Mouse (Mus musculus): ENCODE data around the gene Alox5ap. TPM values are rescaled to one million over a fixed set of nuclear protein-coding genes. Genes with fewer than 3 reads are reported as not detected.

Alox5ap gene
- polyA plus RNA-seq, 1 experiment from 2014 or later: 6.3 TPM

- no peak overlapping the region for H3K27ac ChIP-seq (ENCODE audit: low read depth, low read length)
- H3K4me2 ChIP-seq: no peak overlapping the region
- H3K4me1 ChIP-seq (ENCODE audit: control insufficient read depth, insufficient read depth, low read length): no peaks in the 10 kb centered on the region
- WGBS: 87% methylated on average over 7 of the region's 7 CpGs
- ATAC-seq (ENCODE audit: low FRiP score) (no peak), DNase-seq (ENCODE audit: low spot score, missing footprints) (no peak)
- H3K36me3 ChIP-seq (ENCODE audit: control insufficient read depth, insufficient read depth, low read length): no peaks in the 10 kb centered on the region
- no peaks in the 10 kb centered on the region for H3K27me3 ChIP-seq (ENCODE audit: control insufficient read depth, insufficient read depth, low read length)
- H3K9me3 ChIP-seq (ENCODE audit: control insufficient read depth, low read length): no peaks in the 10 kb centered on the region
- H3K4me3 ChIP-seq (ENCODE audit: low read depth, low read length): no peak overlapping the region
- no peak overlapping the region for H3K9ac ChIP-seq (ENCODE audit: low read length)
Observed at GRCm38 (mm10) chr5:149235002-149235401, 29.6 kb upstream of the Alox5ap start.

- Histone ChIP-seq H3K9me3 (ENCODE audit: control insufficient read depth, low read length) (no peaks in the 10 kb centered on the region), H3K4me2 (no peak overlapping the region), H3K9ac (ENCODE audit: low read length) (no peak overlapping the region), H3K36me3 (ENCODE audit: control insufficient read depth, insufficient read depth, low read length) (no peaks in the 10 kb centered on the region), H3K4me1 (ENCODE audit: control insufficient read depth, insufficient read depth, low read length) (no peaks in the 10 kb centered on the region), H3K27ac (ENCODE audit: low read depth, low read length) (no peak overlapping the region), H3K27me3 (ENCODE audit: control insufficient read depth, insufficient read depth, low read length) (no peaks in the 10 kb centered on the region), H3K4me3 (ENCODE audit: low read depth, low read length) (no peak overlapping the region)
- DNase-seq (ENCODE audit: low spot score, missing footprints): peak; percentile 72
- no peak for ATAC-seq (ENCODE audit: low FRiP score)
- WGBS: 90% methylated on average over 24 of the region's 24 CpGs
Observed at GRCm38 (mm10) chr5:149237221-149237950, 27.2 kb upstream of the Alox5ap start.

- Histone ChIP-seq H3K4me1 (ENCODE audit: control insufficient read depth, insufficient read depth, low read length) (0 out of 2 replicates have a peak, but pooled peaks cover 4% of the 10 kb centered on the region), H3K27ac (ENCODE audit: low read depth, low read length) (no peak overlapping the region), H3K9me3 (ENCODE audit: control insufficient read depth, low read length) (no peaks in the 10 kb centered on the region), H3K36me3 (ENCODE audit: control insufficient read depth, insufficient read depth, low read length) (no peaks in the 10 kb centered on the region), H3K4me2 (no peak overlapping the region), H3K4me3 (ENCODE audit: low read depth, low read length) (no peak overlapping the region), H3K27me3 (ENCODE audit: control insufficient read depth, insufficient read depth, low read length) (no peaks in the 10 kb centered on the region), H3K9ac (ENCODE audit: low read length) (no peak overlapping the region)
- WGBS: 92% methylated on average over 5 of the region's 5 CpGs
- DNase-seq (ENCODE audit: low spot score, missing footprints): peak; percentile 65
- ATAC-seq (ENCODE audit: low FRiP score): no peak
Observed at GRCm38 (mm10) chr5:149242467-149242866, 22.1 kb upstream of the Alox5ap start.

GRCm38 (mm10) chr5:149243053-149243452, 21.5 kb upstream of the Alox5ap start:
- H3K27me3 ChIP-seq (ENCODE audit: control insufficient read depth, insufficient read depth, low read length): no peaks in the 10 kb centered on the region
- no peaks in the 10 kb centered on the region for H3K36me3 ChIP-seq (ENCODE audit: control insufficient read depth, insufficient read depth, low read length)
- no peak overlapping the region for H3K9ac ChIP-seq (ENCODE audit: low read length)
- H3K4me1 ChIP-seq (ENCODE audit: control insufficient read depth, insufficient read depth, low read length): 0 out of 2 replicates have a peak, but pooled peaks cover 4% of the 10 kb centered on the region
- no peak overlapping the region for H3K27ac ChIP-seq (ENCODE audit: low read depth, low read length)
- H3K9me3 ChIP-seq (ENCODE audit: control insufficient read depth, low read length): no peaks in the 10 kb centered on the region
- ATAC-seq (ENCODE audit: low FRiP score) (no peak), DNase-seq (ENCODE audit: low spot score, missing footprints) (peak; percentile 12)
- 29% methylated on average over 5 of the region's 5 CpGs for WGBS
- no peak overlapping the region for H3K4me3 ChIP-seq (ENCODE audit: low read depth, low read length)
- no peak overlapping the region for H3K4me2 ChIP-seq

- Histone ChIP-seq H3K27me3 (ENCODE audit: control insufficient read depth, insufficient read depth, low read length) (no peaks in the 10 kb centered on the region), H3K4me2 (peak overlapping the region; percentile 34), H3K4me1 (ENCODE audit: control insufficient read depth, insufficient read depth, low read length) (0 out of 2 replicates have a peak, but pooled peaks cover 4% of the 10 kb centered on the region), H3K4me3 (ENCODE audit: low read depth, low read length) (no peak overlapping the region), H3K9ac (ENCODE audit: low read length) (no peak overlapping the region), H3K27ac (ENCODE audit: low read depth, low read length) (no peak overlapping the region), H3K9me3 (ENCODE audit: control insufficient read depth, low read length) (no peaks in the 10 kb centered on the region), H3K36me3 (ENCODE audit: control insufficient read depth, insufficient read depth, low read length) (no peaks in the 10 kb centered on the region)
- WGBS: 60% methylated on average over 9 of the region's 9 CpGs
- peak; percentile 71 for DNase-seq (ENCODE audit: low spot score, missing footprints)
- no peak; the same call in 1 of the 2 replicates for ATAC-seq (ENCODE audit: low FRiP score)
Observed at GRCm38 (mm10) chr5:149245391-149245964, 19.1 kb upstream of the Alox5ap start.

- DNase-seq (ENCODE audit: low spot score, missing footprints) (peak; percentile 91), ATAC-seq (ENCODE audit: low FRiP score) (peak; percentile 68)
- Histone ChIP-seq H3K36me3 (ENCODE audit: control insufficient read depth, insufficient read depth, low read length) (no peaks in the 10 kb centered on the region), H3K27me3 (ENCODE audit: control insufficient read depth, insufficient read depth, low read length) (no peaks in the 10 kb centered on the region), H3K4me2 (peak overlapping the region; percentile 34), H3K9ac (ENCODE audit: low read length) (peak overlapping the region; percentile 31), H3K4me1 (ENCODE audit: control insufficient read depth, insufficient read depth, low read length) (0 out of 2 replicates have a peak, but pooled peaks cover 4% of the 10 kb centered on the region), H3K9me3 (ENCODE audit: control insufficient read depth, low read length) (no peaks in the 10 kb centered on the region), H3K4me3 (ENCODE audit: low read depth, low read length) (no peak overlapping the region), H3K27ac (ENCODE audit: low read depth, low read length) (no peak overlapping the region)
- WGBS: 19% methylated on average over 16 of the region's 16 CpGs
Observed at GRCm38 (mm10) chr5:149245965-149246470, 18.5 kb upstream of the Alox5ap start.

- no peaks in the 10 kb centered on the region for H3K36me3 ChIP-seq (ENCODE audit: control insufficient read depth, insufficient read depth, low read length)
- no peak overlapping the region for H3K4me2 ChIP-seq
- 48% methylated on average over 20 of the region's 20 CpGs for WGBS
- H3K27me3 ChIP-seq (ENCODE audit: control insufficient read depth, insufficient read depth, low read length): no peaks in the 10 kb centered on the region
- no peak overlapping the region for H3K9ac ChIP-seq (ENCODE audit: low read length)
- no peak overlapping the region for H3K4me3 ChIP-seq (ENCODE audit: low read depth, low read length)
- H3K27ac ChIP-seq (ENCODE audit: low read depth, low read length): no peak overlapping the region
- H3K9me3 ChIP-seq (ENCODE audit: control insufficient read depth, low read length): no peaks in the 10 kb centered on the region
- DNase-seq (ENCODE audit: low spot score, missing footprints) (no peak), ATAC-seq (ENCODE audit: low FRiP score) (no peak)
- H3K4me1 ChIP-seq (ENCODE audit: control insufficient read depth, insufficient read depth, low read length): 0 out of 2 replicates have a peak, but pooled peaks cover 4% of the 10 kb centered on the region
Observed at GRCm38 (mm10) chr5:149247047-149247904, 17.3 kb upstream of the Alox5ap start.

- Histone ChIP-seq H3K36me3 (ENCODE audit: control insufficient read depth, insufficient read depth, low read length) (no peaks in the 10 kb centered on the region), H3K27ac (ENCODE audit: low read depth, low read length) (no peak overlapping the region), H3K4me3 (ENCODE audit: low read depth, low read length) (no peak overlapping the region), H3K4me2 (no peak overlapping the region), H3K4me1 (ENCODE audit: control insufficient read depth, insufficient read depth, low read length) (no peaks in the 10 kb centered on the region), H3K9ac (ENCODE audit: low read length) (no peak overlapping the region), H3K9me3 (ENCODE audit: control insufficient read depth, low read length) (no peaks in the 10 kb centered on the region), H3K27me3 (ENCODE audit: control insufficient read depth, insufficient read depth, low read length) (no peaks in the 10 kb centered on the region)
- ATAC-seq (ENCODE audit: low FRiP score) (no peak), DNase-seq (ENCODE audit: low spot score, missing footprints) (no peak)
- WGBS: 82% methylated on average over 3 of the region's 3 CpGs
Observed at GRCm38 (mm10) chr5:149252303-149252702, 12.3 kb upstream of the Alox5ap start.

All from midbrain, embryonic 11.5 days (tissue).